Mouse (Mus musculus) layer of hippocampus, adult 18-20 months (tissue): ENCODE measurements around the gene Kmo. TPM values are rescaled to one million over a fixed set of nuclear protein-coding genes. Genes with fewer than 3 reads are reported as not detected.

Experiments used
- DNase-seq, 2 experiments: peaks; one replicate each; pipeline ENCODE4 v3.0.0; 2022; ENCODE audit warnings: low spot score in 2 of 2
- total RNA-seq, 2 experiments: library from RNA; stranded (reverse); gene quantifications; 2 replicates each; pipeline ENCODE4 v1.2.3; 2021

Gene Kmo
- total RNA-seq, 2 experiments from 2014 or later = not detected

DNA sequence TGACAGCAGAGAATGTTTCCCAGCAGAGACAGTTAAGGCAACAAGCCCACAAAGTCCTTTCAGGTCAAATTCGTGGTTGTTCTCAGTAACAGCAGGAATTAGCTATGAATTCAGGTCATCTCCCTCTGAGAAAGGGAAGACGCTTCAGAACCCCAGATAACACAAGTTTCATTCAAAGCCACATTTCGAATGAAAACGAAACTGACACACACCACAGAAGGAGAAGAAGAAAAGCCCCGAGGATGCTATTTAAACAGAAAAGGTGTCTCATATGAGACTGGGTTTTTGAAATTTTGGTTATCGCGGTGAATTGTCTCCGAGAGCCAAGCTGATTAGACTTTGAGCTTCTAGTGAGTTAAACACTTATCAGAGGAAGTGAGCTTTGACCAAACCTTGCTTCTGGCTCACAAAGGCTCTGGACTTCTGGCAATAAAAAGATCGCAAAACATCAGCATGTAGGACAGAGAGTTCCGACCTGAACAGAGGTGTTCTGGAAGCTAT is 11.6 kb downstream of the Kmo start:
- DNase-seq = no peak

DNA sequence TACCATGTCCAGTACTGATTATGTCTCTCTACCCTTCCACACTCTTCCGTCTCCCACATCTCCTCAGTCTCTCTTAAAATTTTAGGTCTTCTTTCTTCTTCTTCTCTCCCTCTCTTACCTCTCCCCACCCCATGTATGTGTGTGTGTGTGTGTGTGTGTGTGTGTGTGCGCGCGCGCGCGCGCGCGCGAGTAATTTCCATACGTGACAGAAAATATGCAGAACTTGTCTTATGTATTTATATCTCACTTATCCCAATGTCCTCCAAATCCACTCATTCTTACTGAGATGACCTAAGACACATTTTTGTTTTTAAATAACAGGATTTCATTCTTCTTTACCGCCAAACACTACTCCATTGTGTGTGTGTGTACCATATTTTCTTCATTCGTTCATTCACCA is 12.3 kb downstream of the Kmo start:
- no peak for DNase-seq

DNA sequence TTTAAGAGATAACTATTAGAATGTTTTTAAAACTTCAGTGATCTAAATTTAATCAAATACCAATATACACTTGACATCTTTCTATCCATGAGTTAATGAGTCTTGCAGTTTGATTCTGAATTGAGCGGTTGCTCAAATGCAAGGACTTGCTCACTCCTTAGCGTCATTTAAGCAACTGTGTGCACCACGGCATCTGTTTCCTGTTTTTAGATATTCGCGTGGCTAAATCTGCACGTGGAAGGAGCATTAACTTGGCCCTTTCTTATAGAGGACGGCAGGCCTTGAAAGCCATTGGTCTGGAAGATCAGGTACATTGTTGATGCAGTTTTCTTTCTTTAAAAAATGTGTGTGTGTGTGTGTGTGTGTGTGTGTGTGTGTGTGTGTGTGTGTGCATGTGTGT is 17.5 kb downstream of the Kmo start:
- DNase-seq = no peak

DNA sequence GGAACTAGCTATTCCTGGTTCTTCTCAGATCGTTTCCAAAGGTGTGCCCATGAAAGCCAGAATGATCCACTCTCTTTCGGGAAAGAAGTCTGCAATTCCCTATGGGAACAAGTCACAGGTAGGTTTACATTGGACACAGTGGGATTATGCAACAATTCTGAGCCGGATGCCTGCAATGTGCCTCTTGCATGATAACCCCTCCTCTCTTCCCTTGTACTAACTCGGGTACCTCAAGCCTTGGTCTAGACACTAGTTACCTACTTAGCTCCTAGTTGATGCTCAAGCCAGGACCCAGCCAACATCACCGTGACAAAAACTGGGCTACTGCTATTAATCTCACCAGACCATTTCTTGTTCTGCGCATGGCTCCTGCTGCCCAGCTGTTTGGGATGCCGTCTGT is 18.9 kb downstream of the Kmo start:
- DNase-seq = no peak

DNA sequence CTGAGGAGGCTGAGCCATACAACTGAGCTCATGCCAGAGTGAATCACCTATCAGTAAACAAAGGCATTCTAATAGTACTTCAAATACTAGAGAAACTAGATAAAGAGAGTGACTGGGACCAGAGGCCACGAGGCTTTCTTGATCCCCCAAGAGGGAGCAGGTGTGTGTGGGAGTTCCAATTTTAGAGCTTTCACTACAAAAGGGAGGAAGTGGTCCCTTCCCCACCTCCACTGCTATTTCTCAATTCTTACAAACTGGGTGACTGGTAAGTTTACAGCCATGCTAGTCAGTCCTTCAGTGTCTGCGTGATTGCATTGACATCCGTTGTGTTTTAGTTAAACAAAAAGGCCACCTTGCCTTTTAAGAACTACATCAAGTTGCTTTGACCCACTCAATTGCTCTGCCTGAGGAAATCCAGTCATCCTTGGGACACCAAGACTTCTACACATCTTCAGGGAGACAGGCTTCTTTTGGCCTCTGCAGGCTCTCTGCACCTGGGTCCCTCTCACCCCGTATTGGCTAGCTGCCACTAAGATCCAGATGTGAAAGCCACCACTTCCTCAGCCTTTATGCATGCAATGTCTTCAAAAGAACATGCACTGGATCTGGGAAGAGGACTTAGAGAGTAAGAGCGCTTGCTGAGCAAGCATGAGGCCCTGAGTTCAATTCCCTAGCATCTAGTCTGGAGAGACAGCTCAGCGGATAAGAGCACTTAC is 20.4 kb downstream of the Kmo start:
- DNase-seq = no peak

DNA sequence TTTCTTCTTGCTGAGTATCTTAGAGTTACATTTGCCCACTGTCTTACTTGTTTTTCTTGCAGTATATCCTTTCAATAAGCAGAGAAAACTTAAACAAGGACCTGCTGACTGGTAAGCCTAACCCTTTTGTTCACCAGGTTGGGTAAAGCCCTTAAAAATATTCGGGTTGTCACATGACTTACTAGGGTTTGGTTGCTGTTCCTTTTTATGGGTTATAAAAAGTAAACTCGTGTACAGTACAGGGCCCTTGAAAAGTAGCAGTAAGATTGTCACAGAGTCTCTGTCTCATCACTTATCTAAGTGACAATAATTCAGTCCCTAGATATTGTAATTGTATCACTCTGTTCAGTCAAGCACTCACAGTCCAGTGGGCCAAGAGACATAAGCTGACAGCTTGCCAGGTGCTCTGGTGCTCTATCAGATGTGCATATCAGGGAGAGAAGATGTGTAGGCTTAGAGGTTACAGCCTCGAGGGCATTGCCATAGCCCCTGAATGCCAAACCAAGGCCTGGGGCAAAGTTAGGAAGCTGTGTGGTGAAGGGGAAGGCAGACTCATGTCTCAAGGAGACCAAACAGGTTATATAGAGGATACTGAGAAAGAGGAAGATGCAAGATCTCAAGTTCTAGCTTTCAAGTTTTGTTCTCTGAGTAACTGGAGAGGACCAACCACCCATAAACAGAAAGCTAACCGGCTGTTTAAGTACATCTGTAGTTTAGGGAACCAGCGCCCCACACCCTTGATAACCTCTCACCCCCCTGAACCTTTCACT is 23.5 kb downstream of the Kmo start:
- no peak for DNase-seq

DNA sequence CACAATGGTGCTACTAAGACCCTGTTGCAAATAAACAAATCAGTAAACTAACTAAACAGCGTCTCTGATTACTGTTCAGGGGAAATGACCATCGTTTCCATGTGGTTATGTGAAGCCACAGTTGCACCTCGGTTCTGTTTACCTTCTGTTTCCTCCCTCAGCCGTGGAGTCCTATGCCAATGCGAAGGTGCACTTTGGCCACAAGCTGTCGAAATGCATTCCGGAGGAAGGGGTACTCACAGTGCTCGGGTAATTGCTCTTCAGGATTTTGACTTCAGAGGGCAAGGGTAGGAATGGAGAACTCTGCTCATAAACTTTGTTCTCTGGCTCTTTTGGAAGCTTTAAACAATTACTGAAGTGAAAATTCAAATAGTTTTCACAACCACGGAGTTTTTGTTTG is 26.8 kb downstream of the Kmo start:
- no peak for DNase-seq

DNA sequence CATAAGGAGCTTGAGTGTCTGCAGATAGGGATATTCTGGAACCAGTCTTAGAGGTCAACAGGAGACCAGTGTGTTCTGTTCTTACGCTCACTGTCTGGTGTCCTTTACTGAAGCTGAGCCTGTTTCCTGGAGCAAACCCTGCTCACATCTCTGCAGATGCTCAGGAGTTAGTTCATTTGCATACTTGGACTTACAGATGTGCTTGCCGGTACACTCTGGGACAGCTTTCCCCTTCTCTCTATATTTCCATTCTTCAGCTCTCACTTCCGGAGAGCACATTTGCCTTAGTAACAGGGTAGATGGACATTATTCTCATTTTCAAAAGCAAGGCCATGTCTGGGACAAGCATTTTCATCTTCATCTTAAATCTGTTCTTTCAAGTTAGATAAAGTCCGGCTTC is 28.4 kb downstream of the Kmo start:
- DNase-seq = no peak

DNA sequence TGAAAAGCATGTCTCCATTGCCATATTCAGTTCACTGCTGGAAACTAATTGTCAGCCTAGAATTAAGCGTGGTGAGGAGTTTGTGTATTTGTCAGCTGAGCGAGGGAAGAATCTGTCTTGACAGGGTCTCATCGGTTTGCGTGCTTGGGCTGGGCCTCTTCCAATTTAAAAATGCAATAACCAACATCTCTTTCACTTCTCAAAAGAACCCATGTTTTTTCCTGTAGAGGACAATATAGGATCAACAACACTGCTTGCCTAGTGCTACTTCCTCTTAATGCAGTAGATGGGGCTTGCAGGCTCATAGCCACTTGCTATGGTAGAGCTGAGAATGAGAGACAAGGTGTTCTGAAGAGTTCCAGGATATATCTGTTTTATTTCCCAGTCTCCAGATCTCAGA is 39.7 kb downstream of the Kmo start:
- no peak for DNase-seq

DNA sequence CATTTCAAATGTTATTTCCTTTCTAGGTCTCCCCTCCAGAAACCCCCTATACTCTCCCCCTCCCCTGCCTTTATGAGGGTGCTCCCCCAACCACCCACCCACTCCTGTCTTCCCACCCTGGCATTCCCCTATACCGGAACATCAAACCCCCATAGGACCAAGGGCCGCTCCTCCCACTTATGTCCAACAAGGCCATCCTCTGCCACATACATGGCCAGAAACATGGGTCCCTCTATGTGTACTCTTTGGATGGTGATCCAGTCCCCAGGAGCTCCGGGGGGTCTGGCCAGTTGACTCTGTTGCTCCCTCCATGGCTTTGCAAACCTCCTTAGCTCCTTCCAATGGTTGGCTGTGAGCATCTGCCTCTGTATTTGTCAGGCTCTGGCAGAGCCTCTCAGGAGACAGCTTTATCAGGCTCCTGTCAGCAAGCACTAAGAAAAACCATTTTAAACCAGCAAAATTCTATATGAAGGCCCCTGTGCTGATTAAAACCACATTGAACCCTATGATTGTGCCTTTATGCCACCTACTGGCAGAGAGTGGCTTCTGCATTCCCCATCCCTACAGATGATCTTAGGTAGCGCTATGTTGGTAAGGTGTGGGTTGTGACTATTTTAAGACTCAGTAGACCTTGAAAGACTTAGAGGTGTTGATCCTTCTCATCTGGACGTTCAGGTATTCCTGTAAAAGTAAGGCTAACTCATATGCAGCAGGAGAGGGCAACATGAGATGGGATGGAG is 48.7 kb downstream of the Kmo start:
- peak in 1 of 2 experiments; percentile 43 for DNase-seq

DNA sequence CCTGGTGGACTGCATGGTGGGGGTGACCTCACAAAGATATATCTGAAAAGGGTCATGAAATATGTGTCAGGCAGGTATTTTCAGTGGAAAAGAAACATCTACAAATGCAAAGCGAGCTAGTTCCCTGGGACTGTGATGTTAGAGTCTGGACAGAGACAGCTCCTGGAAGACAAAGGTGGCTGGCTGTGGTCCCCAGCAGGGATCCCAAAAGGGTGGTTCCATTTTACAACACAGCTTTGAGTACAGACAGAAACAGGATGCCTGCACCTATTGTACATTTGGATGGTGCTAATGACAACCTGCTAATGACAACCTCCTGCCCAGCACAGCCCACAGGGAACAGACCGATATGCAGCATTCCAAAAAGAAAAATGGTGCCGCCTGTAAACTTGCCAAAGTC is 49.3 kb downstream of the Kmo start:
- DNase-seq = no peak

DNA sequence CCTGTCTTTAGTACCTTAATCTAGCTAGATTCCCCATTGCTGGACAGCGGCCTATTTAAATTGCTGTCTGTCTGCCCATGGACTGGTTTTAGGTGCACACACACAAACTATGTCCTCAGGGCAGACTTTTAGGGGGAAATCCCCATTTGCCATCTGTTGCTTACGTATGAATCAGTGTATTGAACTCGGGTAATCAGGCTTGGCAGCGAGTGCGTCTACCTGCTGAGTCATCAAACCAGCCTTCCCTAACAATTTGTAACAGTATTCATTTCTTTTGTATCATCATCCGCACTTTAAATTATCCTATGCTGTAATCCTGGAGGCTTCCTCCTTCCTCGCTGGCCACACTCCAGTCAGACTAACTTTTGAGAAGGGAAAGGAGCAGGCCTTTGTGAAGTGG is 49.9 kb downstream of the Kmo start:
- no peak for DNase-seq

DNA sequence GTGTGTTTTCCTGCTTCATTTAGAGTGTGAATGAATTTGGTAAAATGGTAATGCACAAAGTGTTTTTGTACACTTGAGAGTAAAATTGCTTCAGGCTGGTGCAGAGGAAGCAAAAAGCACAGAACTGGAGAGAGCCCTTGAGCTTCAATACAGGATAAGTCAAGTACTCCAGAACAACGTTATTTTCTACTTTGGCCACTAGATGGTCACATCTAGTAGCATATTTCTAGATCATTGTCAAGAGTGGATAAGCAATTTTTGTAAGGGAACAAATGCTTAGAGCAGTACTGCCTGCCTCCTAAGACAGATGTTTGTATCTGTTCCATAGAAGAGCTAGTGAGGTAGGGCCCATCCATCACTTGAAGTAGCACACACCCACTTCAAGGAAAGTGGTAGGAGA is 51.4 kb downstream of the Kmo start:
- DNase-seq = no peak

DNA sequence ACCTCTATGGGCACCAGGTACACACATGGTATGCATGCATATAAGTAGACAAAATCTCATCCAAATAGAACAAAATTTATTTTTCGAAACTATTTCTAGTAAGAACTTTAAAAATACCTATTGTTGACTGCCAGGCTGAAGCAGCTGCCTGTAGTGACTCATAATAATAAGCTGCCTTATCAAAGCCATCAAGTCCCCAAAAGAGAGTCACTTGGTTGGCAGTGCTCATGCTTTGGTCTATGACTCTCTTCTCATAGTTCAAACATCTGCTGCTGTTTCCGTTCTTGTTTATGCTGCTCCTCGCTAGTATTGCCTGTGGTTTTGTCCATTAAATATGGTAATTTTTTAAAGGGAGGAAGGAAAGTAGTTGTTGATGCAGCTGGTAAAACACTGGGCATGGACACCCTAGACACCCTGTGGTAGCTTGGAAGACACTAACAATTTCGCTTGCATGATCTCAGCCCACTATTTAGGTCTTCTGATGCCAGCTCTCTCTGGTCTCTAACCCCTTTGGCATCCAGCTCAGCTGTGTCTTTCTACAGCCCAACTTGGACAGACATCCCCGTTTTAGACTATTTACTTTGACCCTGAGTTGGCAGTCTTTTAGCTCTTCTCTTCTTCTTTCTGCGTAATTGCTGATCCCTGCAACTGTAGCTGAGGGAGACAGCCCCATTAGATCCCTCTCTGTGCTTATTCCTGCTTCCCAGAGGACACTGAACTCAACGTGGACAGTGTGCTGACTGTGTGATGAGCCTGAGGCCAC is 53.6 kb downstream of the Kmo start:
- no peak for DNase-seq

DNA sequence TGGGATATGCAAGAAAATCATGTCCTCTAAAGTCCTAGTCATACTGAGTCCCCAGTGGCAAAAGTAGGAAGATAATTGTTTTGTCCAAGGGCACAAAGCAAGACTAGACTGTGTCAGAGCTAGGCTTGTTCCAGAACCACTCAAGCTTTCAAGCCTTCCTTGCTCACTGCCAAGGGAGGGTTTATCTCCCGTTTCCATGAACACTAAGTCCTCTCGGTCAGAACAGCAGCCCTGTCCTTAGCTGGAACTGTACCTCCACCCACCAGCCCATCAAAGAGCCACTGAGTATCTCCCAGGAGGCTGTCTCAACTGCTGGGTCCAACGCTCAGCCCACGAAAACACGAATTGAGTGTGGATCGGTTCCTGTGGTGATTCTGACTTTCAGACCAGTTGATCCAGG is 54.9 kb downstream of the Kmo start:
- DNase-seq = no peak

DNA sequence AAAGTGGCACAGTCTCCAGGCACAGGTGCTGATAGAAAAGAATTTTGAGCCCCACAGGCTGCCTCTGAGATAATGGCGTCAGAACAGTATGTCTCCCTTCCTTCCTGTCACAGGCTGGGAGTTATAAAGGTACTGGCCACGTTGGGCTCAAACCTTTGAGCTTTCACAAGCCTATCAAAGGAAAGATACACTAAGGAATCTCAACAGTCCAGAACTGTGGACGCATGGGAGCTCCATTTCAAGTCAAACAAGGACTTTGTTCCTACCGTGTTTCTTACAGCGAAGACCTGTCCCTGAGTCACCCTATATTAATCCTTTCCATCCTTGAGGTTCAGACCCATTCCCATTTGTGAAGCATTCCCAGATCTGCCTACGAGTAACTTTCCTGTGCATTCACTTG is 57.3 kb downstream of the Kmo start:
- no peak for DNase-seq

DNA sequence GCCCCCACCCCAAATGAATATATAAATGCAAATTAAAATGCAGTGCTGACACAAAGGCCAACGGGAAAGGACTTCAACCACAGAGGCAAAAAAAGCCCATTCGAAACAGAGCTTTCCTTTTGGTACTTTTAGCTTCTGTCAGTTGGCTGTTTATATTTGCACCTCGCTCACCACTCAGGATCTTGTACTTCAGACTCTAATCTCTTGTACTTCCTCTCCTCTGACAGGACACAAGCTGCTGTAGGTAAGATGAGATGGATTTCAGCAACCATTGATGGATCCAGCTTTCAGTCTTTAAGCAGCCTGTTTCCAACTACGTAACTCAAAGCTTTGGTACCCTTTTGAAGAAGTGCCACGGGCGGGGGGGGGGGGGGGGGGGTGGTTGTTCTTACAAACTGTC is 60.8 kb downstream of the Kmo start:
- DNase-seq = no peak

DNA sequence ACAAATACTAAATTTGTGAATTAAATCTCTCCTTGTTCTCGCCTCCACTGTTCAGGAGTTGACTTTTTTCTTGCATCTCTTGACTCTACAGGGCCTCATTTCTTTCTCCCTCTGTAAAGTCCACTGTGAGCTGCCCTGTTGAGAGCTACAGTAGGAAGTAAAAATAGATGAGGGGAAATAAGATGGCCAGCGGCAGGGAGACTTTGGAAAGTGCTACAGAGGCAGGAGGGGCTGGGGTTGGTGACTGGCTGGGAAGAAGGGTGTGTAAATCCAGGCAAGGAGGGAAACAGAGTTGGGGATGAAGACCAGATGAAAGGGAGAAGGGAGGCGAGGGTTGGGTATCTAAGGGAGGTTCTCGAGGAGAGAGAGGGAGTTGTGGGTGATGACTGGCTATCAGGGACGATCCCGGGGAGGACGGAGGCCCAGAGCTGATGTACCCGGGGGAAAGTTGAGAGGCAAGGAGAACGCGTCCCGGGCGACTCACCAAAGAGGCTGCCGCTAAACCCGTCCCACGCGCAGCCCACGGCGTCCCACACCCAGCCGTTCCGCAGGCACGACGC is 71.6 kb downstream of the Kmo start:
- no peak for DNase-seq

DNA sequence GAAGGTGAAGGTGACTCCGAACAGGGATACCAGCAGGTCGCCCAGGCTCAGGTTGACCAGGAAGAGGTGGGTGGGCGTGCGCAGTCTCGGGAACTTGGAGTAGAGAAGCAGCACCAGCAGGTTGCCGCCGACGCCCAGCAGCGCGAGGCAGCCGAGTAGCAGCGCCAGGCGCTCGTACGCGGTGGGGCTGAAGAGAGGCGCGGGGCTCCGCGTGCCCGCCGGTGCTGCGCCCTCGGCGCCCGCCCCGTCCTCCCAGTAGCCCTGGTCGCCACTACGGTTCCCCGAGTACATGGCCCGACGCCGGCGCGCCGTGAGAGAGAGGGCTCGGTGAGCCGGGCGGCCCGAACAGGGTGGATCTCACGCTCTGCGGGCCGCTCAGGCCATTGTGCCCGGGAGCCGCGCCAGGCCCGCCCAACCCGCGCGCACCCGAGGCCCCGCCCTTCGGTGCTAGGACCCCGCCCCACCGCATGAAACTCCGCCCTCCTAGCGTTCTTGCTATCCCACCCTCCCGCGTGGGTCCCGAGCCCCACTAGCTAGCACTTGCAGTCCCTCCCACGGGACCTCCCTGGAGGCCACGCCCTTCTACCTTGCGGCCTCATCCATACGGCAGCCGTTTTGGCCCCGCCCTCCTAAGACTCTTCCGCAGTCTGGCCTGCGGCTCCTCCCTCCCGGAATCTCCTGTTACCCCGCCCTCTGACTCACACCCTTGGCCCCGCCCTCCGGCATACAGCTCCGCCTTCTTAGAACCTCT is 72.2 kb downstream of the Kmo start, which contains the start of the genes Opn3 and Chml:
Gene Opn3, minus strand, starts transcription at position 531 of the 751 bp plus-strand sequence.
Gene Chml, minus strand, starts transcription at position 656 of the 751 bp plus-strand sequence.
- DNase-seq = peak; percentile 92 to 96

DNA sequence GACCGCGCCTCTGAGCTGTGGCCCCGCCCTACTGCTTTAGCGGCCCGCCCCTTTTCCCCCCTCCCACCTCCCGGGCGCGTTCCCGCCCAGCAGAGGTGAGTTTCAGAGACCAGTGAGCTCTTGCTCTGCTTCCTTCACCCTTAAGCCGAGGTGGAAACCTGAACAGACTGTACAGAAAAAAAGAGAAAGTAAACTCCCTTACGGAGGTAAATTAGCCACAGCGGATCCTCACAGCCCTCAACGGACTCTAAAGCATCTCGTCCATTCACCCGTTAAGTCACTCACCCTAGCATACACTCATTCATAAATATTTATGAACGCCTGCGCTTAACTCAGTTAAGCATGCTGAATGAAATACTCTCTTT is 72.8 kb downstream of the Kmo start:
- DNase-seq = no peak
